Mouse (Mus musculus) MEL (cell line): ENCODE measurements around the gene Npcd. TPM values are rescaled to one million over a fixed set of nuclear protein-coding genes. Genes with fewer than 3 reads are reported as not detected.

Experiments
- DNase-seq: peaks from one replicate; pipeline ENCODE4 v3.0.0; 2011; ENCODE audit warnings: low read depth, low spot score
- H3K27ac ChIP-seq: 2 replicates; pipeline ENCODE4 v1.5.1; 2012; ENCODE audit warnings: low read depth, mild to moderate bottlenecking, control low read depth, low read length, moderate library complexity; ENCODE audit not compliant: control insufficient read depth
- H3K27me3 ChIP-seq, 2 experiments: fragments of 150-350 bp in 1 of 2; sonication (generic) in 1 of 2; 2 replicates each; pipeline ENCODE4 v1.6.1; 2012; ENCODE audit warnings: low read length in 2 of 2, mild to moderate bottlenecking in 2 of 2, improper control_type of control experiment in 1 of 2, moderate library complexity in 1 of 2; ENCODE audit not compliant: insufficient read depth in 2 of 2, control insufficient read depth in 1 of 2
- H3K36me3 ChIP-seq, 2 experiments: 2 replicates each; pipeline ENCODE4 v1.6.1; 2012 to 2014; ENCODE audit warnings: low read length in 2 of 2, improper control_type of control experiment in 1 of 2, inconsistent platforms in 1 of 2, mild to moderate bottlenecking in 1 of 2; ENCODE audit not compliant: insufficient read depth in 2 of 2, control insufficient read depth in 1 of 2
- H3K4me1 ChIP-seq, 2 experiments: fragments of 150-350 bp in 1 of 2; sonication (generic) in 1 of 2; 2 replicates each; pipeline ENCODE4 v1.6.1; 2012; ENCODE audit warnings: low read length in 2 of 2, improper control_type of control experiment in 1 of 2, mild to moderate bottlenecking in 1 of 2; ENCODE audit not compliant: insufficient read depth in 2 of 2, control insufficient read depth in 1 of 2
- H3K4me3 ChIP-seq, 2 experiments: fragments of 150-350 bp in 1 of 2; sonication (generic) in 1 of 2; 2 replicates each; pipeline ENCODE4 v1.5.1; 2012; ENCODE audit warnings: low read depth in 2 of 2, low read length in 2 of 2, mild to moderate bottlenecking in 2 of 2, moderate library complexity in 2 of 2, control low read depth in 1 of 2, improper control_type of control experiment in 1 of 2; ENCODE audit not compliant: control insufficient read depth in 1 of 2, insufficient read depth in 1 of 2
- H3K79me2 ChIP-seq: 2 replicates; pipeline ENCODE4 v1.6.1; 2012; ENCODE audit warnings: mild to moderate bottlenecking, low read length, moderate library complexity; ENCODE audit not compliant: control insufficient read depth, poor library complexity, insufficient read depth
- H3K9ac ChIP-seq: 2 replicates; pipeline ENCODE4 v1.6.1; 2012; ENCODE audit warnings: low read depth, mild to moderate bottlenecking, control low read depth, low read length, moderate library complexity; ENCODE audit not compliant: control insufficient read depth, poor library complexity, severe bottlenecking
- H3K9me3 ChIP-seq: fragments of 150-350 bp; sonication (generic); replicated peaks from 2 replicates; pipeline ENCODE4 v1.6.1; 2012; ENCODE audit warnings: mild to moderate bottlenecking, low read length, improper control_type of control experiment, moderate library complexity; ENCODE audit not compliant: insufficient read depth
- BHLHE40 ChIP-seq: IDR thresholded peaks from 2 replicates; pipeline ENCODE4 v1.6.1; 2012; ENCODE audit warnings: low read depth, mild to moderate bottlenecking, inconsistent platforms, low read length, improper control_type of control experiment, borderline replicate concordance
- CHD1 ChIP-seq: IDR thresholded peaks from 2 replicates; pipeline ENCODE4 v1.6.1; 2012; ENCODE audit warnings: low read depth, mild to moderate bottlenecking, inconsistent platforms, low read length, improper control_type of control experiment
- CHD2 ChIP-seq: IDR thresholded peaks from 2 replicates; pipeline ENCODE4 v1.6.1; 2011; ENCODE audit warnings: low read length, improper control_type of control experiment
- CTCF ChIP-seq, 3 experiments: IDR thresholded peaks in 2 of 3; conservative IDR thresholded peaks in 1 of 3; 2 replicates each; pipeline ENCODE4 v1.5.1; 2011 to 2012; ENCODE audit warnings: low read length in 3 of 3, low read depth in 2 of 3, mild to moderate bottlenecking in 2 of 3, improper control_type of control experiment in 1 of 3, inconsistent platforms in 1 of 3, mixed read lengths in 1 of 3, moderate library complexity in 1 of 3; ENCODE audit not compliant: control insufficient read depth in 1 of 3, insufficient read depth in 1 of 3, poor library complexity in 1 of 3, severe bottlenecking in 1 of 3
- E2F4 ChIP-seq: IDR thresholded peaks from 2 replicates; pipeline ENCODE4 v1.6.1; 2011; ENCODE audit warnings: low read depth, low read length, improper control_type of control experiment, borderline replicate concordance
- ELF1 ChIP-seq: IDR thresholded peaks from 2 replicates; pipeline ENCODE4 v1.6.1; 2014; ENCODE audit warnings: low read depth, mild to moderate bottlenecking, inconsistent platforms, low read length, improper control_type of control experiment, moderate library complexity
- GABPA ChIP-seq: IDR thresholded peaks from 2 replicates; pipeline ENCODE4 v1.6.1; 2012; ENCODE audit warnings: low read depth, mild to moderate bottlenecking, inconsistent platforms, low read length, improper control_type of control experiment, moderate library complexity
- KAT2A ChIP-seq: conservative IDR thresholded peaks from 2 replicates; pipeline ENCODE4 v1.6.1; 2012; ENCODE audit warnings: low read depth, low read length, improper control_type of control experiment, inconsistent platforms
- MAZ ChIP-seq: IDR thresholded peaks from 2 replicates; pipeline ENCODE4 v1.6.1; 2012; ENCODE audit warnings: low read depth, mild to moderate bottlenecking, inconsistent platforms, low read length, improper control_type of control experiment
- MXI1 ChIP-seq: IDR thresholded peaks from 2 replicates; pipeline ENCODE4 v1.6.1; 2011; ENCODE audit warnings: mild to moderate bottlenecking, low read depth, low read length, improper control_type of control experiment
- NRF1 ChIP-seq: IDR thresholded peaks from 2 replicates; pipeline ENCODE4 v1.6.1; 2014; ENCODE audit warnings: low read depth, mild to moderate bottlenecking, inconsistent platforms, low read length, improper control_type of control experiment, moderate library complexity; ENCODE audit not compliant: poor library complexity, insufficient read depth, severe bottlenecking
- POLR2A ChIP-seq, 2 experiments: IDR thresholded peaks; 2 replicates each; pipeline ENCODE4 v1.6.1; 2011 to 2012; ENCODE audit warnings: low read length in 2 of 2, mild to moderate bottlenecking in 2 of 2, control low read depth in 1 of 2, improper control_type of control experiment in 1 of 2, low read depth in 1 of 2, moderate library complexity in 1 of 2; ENCODE audit not compliant: control insufficient read depth in 1 of 2, insufficient read depth in 1 of 2, poor library complexity in 1 of 2
- POLR2AphosphoS2 ChIP-seq: IDR thresholded peaks from 2 replicates; pipeline ENCODE4 v1.6.1; 2011; ENCODE audit warnings: low read length, improper control_type of control experiment
- RAD21 ChIP-seq: IDR thresholded peaks from 2 replicates; pipeline ENCODE4 v1.6.1; 2011; ENCODE audit warnings: mild to moderate bottlenecking, low read depth, low read length, improper control_type of control experiment
- SIN3A ChIP-seq: IDR thresholded peaks from 2 replicates; pipeline ENCODE4 v1.6.1; 2012; ENCODE audit warnings: low read length, improper control_type of control experiment, inconsistent platforms
- SMC3 ChIP-seq: IDR thresholded peaks from 2 replicates; pipeline ENCODE4 v1.6.1; 2011; ENCODE audit warnings: low read depth, low read length, improper control_type of control experiment
- TBP ChIP-seq: IDR thresholded peaks from 2 replicates; pipeline ENCODE4 v1.8.0; 2011; ENCODE audit warnings: low read depth, low read length, improper control_type of control experiment
- TCF12 ChIP-seq: IDR thresholded peaks from 2 replicates; pipeline ENCODE4 v1.6.1; 2014; ENCODE audit warnings: low read depth, mild to moderate bottlenecking, inconsistent platforms, low read length, improper control_type of control experiment, moderate library complexity
- UBTF ChIP-seq: IDR thresholded peaks from 2 replicates; pipeline ENCODE4 v1.6.1; 2012; ENCODE audit warnings: low read depth, mild to moderate bottlenecking, inconsistent platforms, low read length, improper control_type of control experiment, moderate library complexity, borderline replicate concordance; ENCODE audit not compliant: insufficient read depth
- USF1 ChIP-seq: IDR thresholded peaks from 2 replicates; pipeline ENCODE4 v1.6.1; 2014; ENCODE audit warnings: low read depth, mild to moderate bottlenecking, inconsistent platforms, low read length, improper control_type of control experiment, moderate library complexity
- USF2 ChIP-seq, 2 experiments: IDR thresholded peaks; 2 replicates each; pipeline ENCODE4 v1.6.1; 2011 to 2012; ENCODE audit warnings: improper control_type of control experiment in 2 of 2, low read length in 2 of 2, borderline replicate concordance in 1 of 2, inconsistent platforms in 1 of 2, low read depth in 1 of 2, mild to moderate bottlenecking in 1 of 2; ENCODE audit not compliant: insufficient read depth in 1 of 2
- ZC3H11A ChIP-seq: IDR thresholded peaks from 2 replicates; pipeline ENCODE4 v1.6.1; 2012; ENCODE audit warnings: low read depth, mild to moderate bottlenecking, inconsistent platforms, low read length, improper control_type of control experiment
- ZNF384 ChIP-seq: IDR thresholded peaks from 2 replicates; pipeline ENCODE4 v1.6.1; 2012; ENCODE audit warnings: low read depth, mild to moderate bottlenecking, inconsistent platforms, low read length, improper control_type of control experiment
- polyA plus RNA-seq, 2 experiments: library from polyadenylated mRNA; stranded (reverse) in 1 of 2; unstranded in 1 of 2; fragments of >175 nt in 1 of 2; fragments of >200 nt in 1 of 2; gene quantifications; 2 replicates each; pipeline versions ENCODE4 v1.2.1 to v1.2.4; 2012; ENCODE audit warnings: low replicate concordance in 2 of 2, low read depth in 1 of 2; ENCODE audit not compliant: insufficient read length in 2 of 2, insufficient read depth in 1 of 2, missing spikeins in 1 of 2
- total RNA-seq: library from RNA; depleted of rRNA; stranded (reverse); fragments of 300-350 nt; gene quantifications from 2 replicates; pipeline ENCODE4 v1.2.3, GENCODE M21; 2012

Npcd gene
- total and polyA plus RNA-seq, 3 experiments: not detected

DNA sequence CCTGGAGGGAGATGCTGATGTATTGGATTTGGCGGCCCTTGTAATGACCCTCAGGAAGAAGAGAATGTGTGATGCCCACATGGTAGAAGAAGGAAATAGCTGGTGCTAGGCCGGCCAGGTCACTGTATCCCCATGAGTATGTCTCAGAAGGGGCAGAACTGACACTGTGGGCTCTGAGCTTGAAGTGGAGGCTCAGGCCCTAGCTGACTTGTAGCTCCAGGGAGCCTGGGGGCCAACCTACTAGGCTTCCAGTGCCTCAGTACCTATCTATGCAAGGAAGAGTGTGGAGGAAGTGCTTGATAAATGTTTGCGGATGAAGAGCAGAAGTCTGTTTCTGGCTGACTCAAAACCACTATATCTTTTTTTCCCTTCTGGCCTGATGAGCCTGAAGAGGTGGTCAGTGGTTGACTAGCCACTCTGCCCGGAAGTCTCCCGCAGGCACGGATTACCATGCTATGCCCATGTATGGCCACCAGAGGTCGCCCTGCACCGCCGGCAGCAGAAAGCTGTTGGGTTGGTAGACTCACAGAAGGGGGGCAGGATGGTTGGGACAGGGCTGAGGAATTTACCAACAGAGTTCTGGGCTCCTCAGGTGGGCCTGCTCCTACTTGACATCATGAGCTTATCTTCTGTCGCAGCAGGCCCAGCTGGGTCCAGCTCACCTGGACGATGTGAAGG, 81.2 kb downstream of the Npcd start:
- H3K36me3 ChIP-seq: no peaks in the 10 kb centered on the region
- no peaks in the 10 kb centered on the region for H3K9me3 ChIP-seq
- TF ChIP-seq CTCF (IDR thresholded peaks at IDR 0.05 in 2 of 3, conservative IDR thresholded peaks at IDR 0.05 in 1 of 3; ENCODE audit: control insufficient read depth in 1 of 3, insufficient read depth in 1 of 3, low read depth in 2 of 3, low read length in 3 of 3, poor library complexity in 1 of 3, severe bottlenecking in 1 of 3) (peak; percentile 89 to 97 (median 93)), SIN3A (0 out of 2 replicates have a peak, but pooled peaks have one; percentile 42), ZNF384 (no peak), SMC3 (peak; percentile 85), USF1 (no peak), GABPA (no peak), KAT2A (no peak), CHD2 (no peak), UBTF (no peak), E2F4 (no peak), CHD1 (no peak), MXI1 (no peak), MAZ (peak; percentile 46; the same call in 1 of the 2 replicates), POLR2A (IDR thresholded peaks at IDR 0.05; ENCODE audit: control insufficient read depth in 1 of 2, insufficient read depth in 1 of 2, low read depth in 1 of 2, low read length in 2 of 2, poor library complexity in 1 of 2) (no peak), BHLHE40 (peak; percentile 30; the same call in 1 of the 2 replicates), TBP (no peak), ELF1 (peak; percentile 59; the same call in 1 of the 2 replicates), POLR2AphosphoS2 (no peak), TCF12 (no peak), ZC3H11A (peak; percentile 80), USF2 (IDR thresholded peaks at IDR 0.05; ENCODE audit: borderline replicate concordance in 1 of 2, insufficient read depth in 1 of 2, low read depth in 1 of 2, low read length in 2 of 2) (no peak), RAD21 (peak; percentile 91), NRF1 (no peak)
- H3K9ac ChIP-seq: no peak overlapping the region
- no peaks in the 10 kb centered on the region for H3K27me3 ChIP-seq
- peak; percentile 68 for DNase-seq
- H3K4me3 ChIP-seq: no peak overlapping the region
- no peak overlapping the region for H3K27ac ChIP-seq
- H3K79me2 ChIP-seq: no peaks in the 10 kb centered on the region
- no peaks in the 10 kb centered on the region for H3K4me1 ChIP-seq
